Comparison of ENCODE assay signal across 24 mouse cellular contexts in the genomic region with DNA sequence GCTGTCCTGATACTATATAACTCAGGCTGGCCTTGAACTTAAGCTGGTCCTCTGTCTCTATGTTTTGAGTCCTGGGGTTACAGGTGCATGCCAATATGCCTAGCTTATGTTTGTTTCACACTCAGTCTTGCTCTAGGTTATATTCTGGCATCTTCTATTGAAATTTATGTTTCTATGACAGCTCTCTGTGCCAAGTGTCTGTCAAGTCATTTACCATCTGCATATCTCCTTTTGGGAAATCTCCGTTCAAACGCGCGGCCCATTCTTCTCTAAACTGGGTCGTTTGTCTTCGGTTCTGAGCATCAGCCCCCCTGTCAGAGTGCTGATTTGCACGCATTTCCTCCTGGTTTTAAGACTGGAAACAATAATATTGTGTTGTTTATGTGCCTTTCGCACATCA.
"Had no signal": no experiment of that assay in that cellular context is flagged by ENCODE, and none has a peak within 500 bp of the region (broad histone marks: within the 10 kb centered on the region; RNA-seq: fewer than 3 reads in every experiment).

No protein-coding gene starts in this region.

- H3K4me1 ChIP-seq: heart, embryonic 10.5 days; heart, embryonic 12.5 days; hindbrain, embryonic 13.5 days; hindbrain, embryonic 15.5 days; kidney, embryonic 15.5 days; limb, embryonic 13.5 days; limb, embryonic 15.5 days; liver, embryonic 12.5 days had no signal

- H3K4me2 ChIP-seq: heart, embryonic 12.5 days; hindbrain, embryonic 13.5 days; hindbrain, embryonic 15.5 days; kidney, embryonic 15.5 days; limb, embryonic 13.5 days; limb, embryonic 15.5 days; liver, embryonic 12.5 days had no signal

- DNase-seq: gastrocnemius, postnatal 14 days; gastrocnemius, postnatal 36 days; heart, adult 18-20 months; heart, postnatal 10 days; kidney, adult 11 months; kidney, adult 2 months; kidney, adult 9 months; kidney, postnatal 14 days; kidney, postnatal 36 days; layer of hippocampus, adult 9-11 months; layer of hippocampus, postnatal 36 days; left cerebral cortex, postnatal 4 days had no signal

- H3K9me3 ChIP-seq: hindbrain, embryonic 15.5 days; kidney, embryonic 15.5 days; limb, embryonic 15.5 days had no signal

- ATAC-seq: hindbrain, postnatal 0 days; intestine, embryonic 16.5 days; liver, embryonic 12.5 days had no signal

- H3K9ac ChIP-seq: heart, embryonic 12.5 days; hindbrain, embryonic 13.5 days; hindbrain, embryonic 15.5 days; kidney, embryonic 15.5 days; limb, embryonic 13.5 days; limb, embryonic 15.5 days; liver, embryonic 12.5 days; liver, embryonic 14.5 days had no signal

- H3K27ac ChIP-seq: heart, embryonic 10.5 days; hindbrain, embryonic 13.5 days; hindbrain, embryonic 15.5 days; hindbrain, postnatal 0 days; kidney, embryonic 15.5 days; kidney, postnatal 0 days; limb, embryonic 13.5 days; limb, embryonic 15.5 days; liver, embryonic 12.5 days; liver, embryonic 14.5 days had no signal

- H3K27me3 ChIP-seq: heart, embryonic 12.5 days; hindbrain, embryonic 13.5 days; hindbrain, embryonic 15.5 days; kidney, embryonic 15.5 days; limb, embryonic 13.5 days; limb, embryonic 15.5 days; liver, embryonic 12.5 days had no signal

- H3K4me3 ChIP-seq: heart, embryonic 10.5 days; heart, embryonic 12.5 days; hindbrain, embryonic 13.5 days; hindbrain, embryonic 15.5 days; kidney, embryonic 15.5 days; limb, embryonic 13.5 days; limb, embryonic 15.5 days; liver, embryonic 12.5 days had no signal

- H3K36me3 ChIP-seq: heart, embryonic 10.5 days; heart, embryonic 12.5 days; hindbrain, embryonic 13.5 days; hindbrain, embryonic 15.5 days; kidney, embryonic 15.5 days; limb, embryonic 13.5 days; limb, embryonic 15.5 days; liver, embryonic 12.5 days had no signal
